In the genomic region with DNA sequence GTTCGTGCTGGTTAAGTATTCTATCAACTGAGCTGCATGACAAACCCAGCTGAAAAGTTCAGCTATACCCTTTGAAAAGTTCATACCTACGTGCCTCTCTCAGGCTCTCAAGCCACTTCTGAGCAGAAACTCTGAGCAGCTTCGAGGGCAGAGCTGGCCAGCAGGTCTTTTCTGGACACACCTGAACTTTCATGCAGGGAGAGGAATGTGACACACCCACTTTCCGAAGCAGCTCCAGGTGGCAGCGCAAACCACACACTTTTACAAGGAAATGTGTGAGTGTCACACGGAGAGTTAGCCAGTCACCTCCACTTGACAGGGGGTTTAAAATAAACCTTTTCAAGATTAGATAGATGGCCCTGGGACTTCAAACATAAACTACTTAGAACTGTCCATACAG, we compare ENCODE assay signal across 18 mouse cellular contexts.
DNase-seq lines count a peak whose midpoint lies in the region; ATAC-seq lines count a peak whose summit lies in the region.
"Had no signal": no experiment of that assay in that cellular context is flagged by ENCODE, and none has a peak within 500 bp of the region (broad histone marks: within the 10 kb centered on the region; RNA-seq: fewer than 3 reads in every experiment).

No protein-coding gene starts in this region.

- intact Hi-C loops in heart, postnatal 10 days (cut with DNase I) = loop anchor here (2.0 to 5.0 kb wide), 3 partner anchors 17 to 193 kb away; no protein-coding TSS in a partner anchor

- peaks cover 33% of the 10 kb centered on the region for H3K4me1 ChIP-seq in heart, embryonic 12.5 days (replicated peaks)
- peaks cover 28% of the 10 kb centered on the region for H3K4me1 ChIP-seq in intestine, embryonic 15.5 days (replicated peaks)
- peaks cover 47% of the 10 kb centered on the region for H3K4me1 ChIP-seq in lung, embryonic 16.5 days (replicated peaks; ENCODE audit: control insufficient read depth, insufficient read depth, low read length)
- peaks cover 25% of the 10 kb centered on the region for H3K4me1 ChIP-seq in stomach, embryonic 15.5 days

- H3K27ac ChIP-seq in heart, embryonic 12.5 days (ENCODE audit: poor library complexity, severe bottlenecking) = no peak overlapping the region
- H3K27ac ChIP-seq in intestine, embryonic 15.5 days = no peak overlapping the region
- peak overlapping the region; percentile 88 for H3K27ac ChIP-seq in lung, embryonic 16.5 days (ENCODE audit: low read length)
- H3K27ac ChIP-seq in stomach, embryonic 15.5 days = peak overlapping the region; percentile 38; the same call in 1 of the 2 replicates
- H3K27ac ChIP-seq: forebrain, embryonic 12.5 days; hindbrain, embryonic 12.5 days; macrophage; midbrain, embryonic 12.5 days had no signal

- no peaks in the 10 kb centered on the region for H3K9me3 ChIP-seq in heart, embryonic 12.5 days (replicated peaks)
- H3K9me3 ChIP-seq in intestine, embryonic 15.5 days = no peaks in the 10 kb centered on the region
- H3K9me3 ChIP-seq in lung, embryonic 16.5 days (ENCODE audit: control insufficient read depth, low read length) = no peaks in the 10 kb centered on the region
- H3K9me3 ChIP-seq in stomach, embryonic 15.5 days = no peaks in the 10 kb centered on the region
- H3K9me3 ChIP-seq: forebrain, embryonic 12.5 days; hindbrain, embryonic 12.5 days; midbrain, embryonic 12.5 days had no signal

- 42% methylated on average over 6 of the region's 6 CpGs for WGBS in heart, embryonic 12.5 days
- 59% methylated on average over 6 of the region's 6 CpGs for WGBS in intestine, embryonic 15.5 days
- WGBS in lung, embryonic 16.5 days = 46% methylated on average over 6 of the region's 6 CpGs
- 60% methylated on average over 6 of the region's 6 CpGs for WGBS in stomach, embryonic 15.5 days

- H3K4me3 ChIP-seq in heart, embryonic 12.5 days = no peak overlapping the region
- no peak overlapping the region for H3K4me3 ChIP-seq in intestine, embryonic 15.5 days (replicated peaks)
- no peak overlapping the region for H3K4me3 ChIP-seq in lung, embryonic 16.5 days (ENCODE audit: low read length)
- no peak overlapping the region for H3K4me3 ChIP-seq in stomach, embryonic 15.5 days (replicated peaks)
- H3K4me3 ChIP-seq: forebrain, embryonic 12.5 days; hindbrain, embryonic 12.5 days; midbrain, embryonic 12.5 days had no signal

- ATAC-seq in heart, embryonic 12.5 days (ENCODE audit: insufficient number of reproducible peaks, low FRiP score) = no peak
- peak; percentile 29; the same call in 1 of the 2 replicates for ATAC-seq in intestine, embryonic 15.5 days
- ATAC-seq in lung, embryonic 16.5 days (ENCODE audit: low read depth) = peak; percentile 63
- ATAC-seq in stomach, embryonic 15.5 days (ENCODE audit: insufficient read depth, low FRiP score, low read depth) = 0 out of 2 replicates have a peak, but pooled peaks have one; percentile 36
- ATAC-seq in inflammation-experienced regulatory T-cells, adult 6 months = no peak
- ATAC-seq: activated CD4-positive, CD25-positive, alpha-beta regulatory T cell, adult 4 months had no signal

- H3K9ac ChIP-seq in heart, embryonic 12.5 days = no peak overlapping the region
- H3K9ac ChIP-seq in intestine, embryonic 15.5 days = no peak overlapping the region
- no peak overlapping the region for H3K9ac ChIP-seq in lung, embryonic 16.5 days (ENCODE audit: low read length)
- H3K9ac ChIP-seq in stomach, embryonic 15.5 days = no peak overlapping the region
- H3K9ac ChIP-seq: forebrain, embryonic 12.5 days; hindbrain, embryonic 12.5 days; midbrain, embryonic 12.5 days had no signal

- peak overlapping the region; percentile 12 for H3K4me2 ChIP-seq in heart, embryonic 12.5 days
- no peak overlapping the region for H3K4me2 ChIP-seq in intestine, embryonic 15.5 days (replicated peaks)
- no peak overlapping the region for H3K4me2 ChIP-seq in lung, embryonic 16.5 days (ENCODE audit: low read depth, low read length)
- no peak overlapping the region for H3K4me2 ChIP-seq in stomach, embryonic 15.5 days
- H3K4me2 ChIP-seq: forebrain, embryonic 12.5 days; hindbrain, embryonic 12.5 days; midbrain, embryonic 12.5 days had no signal

- no peaks in the 10 kb centered on the region for H3K27me3 ChIP-seq in heart, embryonic 12.5 days (replicated peaks)
- H3K27me3 ChIP-seq in intestine, embryonic 15.5 days (replicated peaks) = no peaks in the 10 kb centered on the region
- no peaks in the 10 kb centered on the region for H3K27me3 ChIP-seq in lung, embryonic 16.5 days (ENCODE audit: control insufficient read depth, insufficient read depth, low read depth, low read length)
- H3K27me3 ChIP-seq in stomach, embryonic 15.5 days (replicated peaks) = no peaks in the 10 kb centered on the region
- H3K27me3 ChIP-seq: forebrain, embryonic 12.5 days; hindbrain, embryonic 12.5 days; midbrain, embryonic 12.5 days had no signal

- H3K36me3 ChIP-seq in heart, embryonic 12.5 days = no peaks in the 10 kb centered on the region
- no peaks in the 10 kb centered on the region for H3K36me3 ChIP-seq in intestine, embryonic 15.5 days
- no peaks in the 10 kb centered on the region for H3K36me3 ChIP-seq in lung, embryonic 16.5 days (ENCODE audit: control insufficient read depth, insufficient read depth, low read length)
- H3K36me3 ChIP-seq in stomach, embryonic 15.5 days = no peaks in the 10 kb centered on the region
- H3K36me3 ChIP-seq: forebrain, embryonic 12.5 days; hindbrain, embryonic 12.5 days; midbrain, embryonic 12.5 days had no signal

- no peak for DNase-seq in heart, postnatal 10 days
- no peak for DNase-seq in adrenal gland, postnatal 36 days
- DNase-seq: cerebellum, adult 9-10 months; kidney, adult 11 months; layer of hippocampus, postnatal 36 days; liver; right cerebral cortex, postnatal 14 days; thymus, postnatal 25 days had no signal

Comparison
In these comparisons a context has a peak if more than half of its experiments do, and no peak if none do; other contexts are left out.
1. ATAC-seq: peak in intestine, embryonic 15.5 days (single experiment), lung, embryonic 16.5 days (single experiment) and stomach, embryonic 15.5 days (single experiment); none in heart, embryonic 12.5 days (single experiment) and inflammation-experienced regulatory T-cells, adult 6 months (single experiment).
2. H3K27ac ChIP-seq: peak in lung, embryonic 16.5 days (single experiment) and stomach, embryonic 15.5 days (single experiment); none in heart, embryonic 12.5 days (single experiment) and intestine, embryonic 15.5 days (single experiment).